Mouse (Mus musculus): ENCODE results near the gene Cyp2s1. TPM values are rescaled to one million over a fixed set of nuclear protein-coding genes. Genes with fewer than 3 reads are reported as not detected.

Cyp2s1 gene
- total RNA-seq (2015; ENCODE audit: low replicate concordance) (not detected in 2 replicates), total RNA-seq (2017; ENCODE audit: low replicate concordance) (not detected in 2 replicates)

- ATAC-seq (replicated peaks; ENCODE audit: low FRiP score, poor library complexity, severe bottlenecking) = 0 out of 2 replicates have a peak, but pooled peaks have one; percentile 14
Observed at GRCm38 (mm10) chr7:25816241-25816919, at the start of gene Cyp2s1. Gene Cyp2s1, minus strand, starts transcription at chr7:25816913.

- ATAC-seq (replicated peaks; ENCODE audit: low FRiP score, poor library complexity, severe bottlenecking) = no peak
Observed at GRCm38 (mm10) chr7:25864861-25865260, 48.1 kb upstream of the Cyp2s1 start.

GRCm38 (mm10) chr7:25863756-25864155 lies 47.0 kb upstream of the Cyp2s1 start:
- ATAC-seq (replicated peaks; ENCODE audit: low FRiP score, poor library complexity, severe bottlenecking) = no peak

GRCm38 (mm10) chr7:25862365-25862764 lies 45.7 kb upstream of the Cyp2s1 start:
- no peak for ATAC-seq (replicated peaks; ENCODE audit: low FRiP score, poor library complexity, severe bottlenecking)

- ATAC-seq (replicated peaks; ENCODE audit: low FRiP score, poor library complexity, severe bottlenecking) = no peak
Observed at GRCm38 (mm10) chr7:25859962-25860870, 43.5 kb upstream of the Cyp2s1 start.

GRCm38 (mm10) chr7:25855082-25855481 lies 38.4 kb upstream of the Cyp2s1 start:
- ATAC-seq (replicated peaks; ENCODE audit: low FRiP score, poor library complexity, severe bottlenecking) = no peak

- no peak for ATAC-seq (replicated peaks; ENCODE audit: low FRiP score, poor library complexity, severe bottlenecking)
Observed at GRCm38 (mm10) chr7:25848444-25848812, 31.7 kb upstream of the Cyp2s1 start.

GRCm38 (mm10) chr7:25847722-25848443 lies 31.2 kb upstream of the Cyp2s1 start:
- no peak for ATAC-seq (replicated peaks; ENCODE audit: low FRiP score, poor library complexity, severe bottlenecking)

- no peak for ATAC-seq (replicated peaks; ENCODE audit: low FRiP score, poor library complexity, severe bottlenecking)
Observed at GRCm38 (mm10) chr7:25844885-25845284, 28.2 kb upstream of the Cyp2s1 start.

- ATAC-seq (replicated peaks; ENCODE audit: low FRiP score, poor library complexity, severe bottlenecking) = no peak
Observed at GRCm38 (mm10) chr7:25844423-25844822, 27.7 kb upstream of the Cyp2s1 start.

- no peak for ATAC-seq (replicated peaks; ENCODE audit: low FRiP score, poor library complexity, severe bottlenecking)
Observed at GRCm38 (mm10) chr7:25843492-25843891, 26.8 kb upstream of the Cyp2s1 start.

GRCm38 (mm10) chr7:25840908-25841307 lies 24.2 kb upstream of the Cyp2s1 start:
- ATAC-seq (replicated peaks; ENCODE audit: low FRiP score, poor library complexity, severe bottlenecking) = no peak

- no peak for ATAC-seq (replicated peaks; ENCODE audit: low FRiP score, poor library complexity, severe bottlenecking)
Observed at GRCm38 (mm10) chr7:25835188-25835891, 18.6 kb upstream of the Cyp2s1 start.

GRCm38 (mm10) chr7:25831557-25832530 lies 15.1 kb upstream of the Cyp2s1 start:
- ATAC-seq (replicated peaks; ENCODE audit: low FRiP score, poor library complexity, severe bottlenecking) = no peak

- no peak for ATAC-seq (replicated peaks; ENCODE audit: low FRiP score, poor library complexity, severe bottlenecking)
Observed at GRCm38 (mm10) chr7:25830251-25830650, 13.5 kb upstream of the Cyp2s1 start.

GRCm38 (mm10) chr7:25827199-25827598 lies 10.5 kb upstream of the Cyp2s1 start:
- ATAC-seq (replicated peaks; ENCODE audit: low FRiP score, poor library complexity, severe bottlenecking) = no peak

GRCm38 (mm10) chr7:25826029-25826428 lies 9.3 kb upstream of the Cyp2s1 start:
- ATAC-seq (replicated peaks; ENCODE audit: low FRiP score, poor library complexity, severe bottlenecking) = no peak

GRCm38 (mm10) chr7:25825043-25825442 lies 8.3 kb upstream of the Cyp2s1 start:
- no peak for ATAC-seq (replicated peaks; ENCODE audit: low FRiP score, poor library complexity, severe bottlenecking)

GRCm38 (mm10) chr7:25815571-25815970 lies 1.1 kb downstream of the Cyp2s1 start:
- ATAC-seq (replicated peaks; ENCODE audit: low FRiP score, poor library complexity, severe bottlenecking) = no peak
